Mouse (Mus musculus) spleen, adult 2 months (tissue): ENCODE results near the gene Smg6.

Experiments used
- CTCF ChIP-seq: fragments of 200-500 bp; IDR thresholded peaks from 2 replicates; pipeline ENCODE4 v1.5.1; 2011; ENCODE audit warnings: mild to moderate bottlenecking, inconsistent platforms; ENCODE audit not compliant: insufficient read depth, insufficient read length, insufficient replicate concordance; ENCODE audit errors: extremely low read depth
- POLR2A ChIP-seq: fragments of 200-500 bp; IDR thresholded peaks from 2 replicates; pipeline ENCODE4 v1.6.1; 2011; ENCODE audit warnings: low read depth, low read length, inconsistent platforms

DNA sequence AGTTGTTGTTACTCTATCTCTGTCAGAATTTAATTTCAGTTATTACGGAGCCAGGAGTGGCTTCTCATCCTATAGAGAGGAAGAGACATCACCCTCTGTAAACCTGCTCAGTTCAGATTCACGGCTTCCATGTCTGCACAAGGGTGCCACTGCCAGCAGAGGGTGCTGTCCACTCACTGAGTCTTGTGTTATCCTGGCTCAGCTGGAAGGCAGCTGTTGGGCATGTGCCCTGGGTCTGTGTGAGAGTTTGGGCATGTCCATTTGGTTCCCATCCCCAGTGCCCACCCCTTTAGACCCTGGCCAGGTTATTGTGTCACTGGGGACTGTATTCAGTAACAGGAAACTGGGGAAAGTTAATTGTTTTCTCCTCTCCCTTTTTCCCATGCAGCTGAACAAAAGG lies 55.8 kb downstream of the Smg6 start:
- peak; percentile 94; the same call in 1 of the 2 replicates for TF ChIP-seq CTCF
- no peak for TF ChIP-seq POLR2A
